Mouse (Mus musculus) heart, postnatal 0 days (tissue): ENCODE measurements around the gene Abca8a. TPM values are rescaled to one million over a fixed set of nuclear protein-coding genes. Genes with fewer than 3 reads are reported as not detected.

ENCODE experiments used
- ATAC-seq: fragments of 200-750 bp; cut with Nextera tagmentation; 2 replicates; pipeline ENCODE4 v1.8.0; 2017; ENCODE audit warnings: low read depth, moderate number of reproducible peaks, moderate library complexity; ENCODE audit not compliant: insufficient read depth
- DNase-seq: peaks from one replicate; pipeline ENCODE4 v3.0.0-alpha.2; 2016; ENCODE audit warnings: low spot score
- H3K27ac ChIP-seq: fragments of 300-500 bp; sonication (generic); 2 replicates; pipeline ENCODE4 v1.5.1; 2014; ENCODE audit warnings: low read depth, mild to moderate bottlenecking
- H3K27me3 ChIP-seq: fragments of 300-500 bp; sonication (generic); 2 replicates; pipeline ENCODE4 v1.6.1; 2014; ENCODE audit warnings: low read length, mixed read lengths; ENCODE audit not compliant: control insufficient read depth, insufficient read depth
- H3K36me3 ChIP-seq: fragments of 300-500 bp; sonication (generic); replicated peaks from 2 replicates; pipeline ENCODE4 v1.6.1; 2014; ENCODE audit warnings: low read length, mixed read lengths; ENCODE audit not compliant: control insufficient read depth, insufficient read depth
- H3K4me1 ChIP-seq: fragments of 300-500 bp; sonication (generic); 2 replicates; pipeline ENCODE4 v1.6.1; 2014; ENCODE audit warnings: antibody characterized with exemption; ENCODE audit not compliant: control insufficient read depth, insufficient read depth
- H3K4me2 ChIP-seq: fragments of 300-500 bp; sonication (generic); 2 replicates; pipeline ENCODE4 v1.6.1; 2014; ENCODE audit warnings: low read depth, mild to moderate bottlenecking, low read length, moderate library complexity
- H3K4me3 ChIP-seq: fragments of 300-500 bp; sonication (generic); 2 replicates; pipeline ENCODE4 v1.5.1; 2014; ENCODE audit warnings: low read depth, low read length
- H3K9ac ChIP-seq: fragments of 300-500 bp; sonication (generic); replicated peaks from 2 replicates; pipeline ENCODE4 v1.6.1; 2014; ENCODE audit warnings: low read depth, low read length, mixed read lengths
- H3K9me3 ChIP-seq: fragments of 300-500 bp; sonication (generic); replicated peaks from 2 replicates; pipeline ENCODE4 v1.6.1; 2016; ENCODE audit warnings: low read length; ENCODE audit not compliant: control insufficient read depth
- CTCF ChIP-seq: IDR thresholded peaks from 2 replicates; pipeline ENCODE4 v1.5.1; 2016; ENCODE audit warnings: antibody characterized with exemption, control low read depth, low read depth
- EP300 ChIP-seq: IDR thresholded peaks from 2 replicates; pipeline ENCODE4 v1.6.1; 2016; ENCODE audit warnings: antibody characterized with exemption, low read depth
- WGBS: fragments of 180-500 bp; shearing (Covaris S2); extraction: QIAGEN DNeasy Blood & Tissue Kit; methylation state at CpG from one replicate; pipeline ENCODE4 v1.1.7; 2014; 5-methylcytosine and 5-hydroxymethylcytosine counted together
- polyA plus RNA-seq: library from polyadenylated mRNA; unstranded; fragments of >200 nt; fragmentation: Nextera tagmentation; extraction: Ambion mirVana; gene quantifications from 2 replicates; pipeline ENCODE4 v1.2.1, GENCODE M21; 2015
- total RNA-seq: library from RNA; depleted of rRNA; stranded (reverse); fragments of >200 nt; gene quantifications from 2 replicates; pipeline ENCODE4 v1.2.3, GENCODE M21; 2014; ENCODE audit warnings: low replicate concordance

The Abca8a gene
- total and polyA plus RNA-seq, 2 experiments from 2014 or later, result 7.3 to 14.7 TPM

GRCm38 (mm10) chr11:110060127-110060526, 35.7 kb downstream of the Abca8a start:
- DNase-seq (no peak), ATAC-seq (no peak)
- Histone ChIP-seq H3K36me3 (no peaks in the 10 kb centered on the region), H3K4me2 (no peak overlapping the region), H3K27ac (no peak overlapping the region), H3K9me3 (no peaks in the 10 kb centered on the region), H3K9ac (no peak overlapping the region), H3K4me1 (no peaks in the 10 kb centered on the region), H3K27me3 (no peaks in the 10 kb centered on the region), H3K4me3 (no peak overlapping the region)
- WGBS, result 58% methylated on average over 2 of the region's 2 CpGs
- no peak for TF ChIP-seq EP300
- TF ChIP-seq CTCF, result no peak

GRCm38 (mm10) chr11:110053681-110054080, 42.1 kb downstream of the Abca8a start:
- WGBS, result 57% methylated on average over 3 of the region's 3 CpGs
- Histone ChIP-seq H3K4me1 (no peaks in the 10 kb centered on the region), H3K36me3 (no peaks in the 10 kb centered on the region), H3K4me3 (no peak overlapping the region), H3K9me3 (0 out of 2 replicates have a peak, but pooled peaks cover 2% of the 10 kb centered on the region), H3K9ac (no peak overlapping the region), H3K4me2 (no peak overlapping the region), H3K27ac (no peak overlapping the region), H3K27me3 (no peaks in the 10 kb centered on the region)
- ATAC-seq, result no peak
- no peak for TF ChIP-seq CTCF
- TF ChIP-seq EP300, result no peak
- no peak for DNase-seq

GRCm38 (mm10) chr11:110037795-110038194, 58.0 kb downstream of the Abca8a start:
- no peak for ATAC-seq
- no peak overlapping the region for H3K9ac ChIP-seq
- no peaks in the 10 kb centered on the region for H3K4me1 ChIP-seq
- no peaks in the 10 kb centered on the region for H3K36me3 ChIP-seq
- DNase-seq, result no peak
- TF ChIP-seq EP300 (no peak), CTCF (no peak)
- no peak overlapping the region for H3K4me2 ChIP-seq
- no peaks in the 10 kb centered on the region for H3K9me3 ChIP-seq
- 85% methylated on average over 2 of the region's 2 CpGs for WGBS
- no peak overlapping the region for H3K27ac ChIP-seq
- no peaks in the 10 kb centered on the region for H3K27me3 ChIP-seq
- H3K4me3 ChIP-seq, result no peak overlapping the region

- Histone ChIP-seq H3K4me3 (no peak overlapping the region), H3K27ac (no peak overlapping the region), H3K9me3 (no peaks in the 10 kb centered on the region), H3K36me3 (no peaks in the 10 kb centered on the region), H3K4me1 (no peaks in the 10 kb centered on the region), H3K9ac (no peak overlapping the region), H3K4me2 (no peak overlapping the region), H3K27me3 (no peaks in the 10 kb centered on the region)
- WGBS, result 54% methylated on average over 7 of the region's 7 CpGs
- ATAC-seq (no peak; the same call in 1 of the 2 replicates), DNase-seq (no peak)
- TF ChIP-seq CTCF (no peak), EP300 (no peak)
Observed at GRCm38 (mm10) chr11:110028913-110029695, 66.7 kb downstream of the Abca8a start.

GRCm38 (mm10) chr11:110010836-110011546, 84.8 kb downstream of the Abca8a start:
- WGBS, result 73% methylated on average over 2 of the region's 2 CpGs
- no peaks in the 10 kb centered on the region for H3K36me3 ChIP-seq
- DNase-seq (no peak), ATAC-seq (no peak)
- no peak overlapping the region for H3K27ac ChIP-seq
- H3K4me1 ChIP-seq, result no peaks in the 10 kb centered on the region
- no peak overlapping the region for H3K9ac ChIP-seq
- H3K4me2 ChIP-seq, result no peak overlapping the region
- TF ChIP-seq EP300 (no peak), CTCF (no peak)
- no peak overlapping the region for H3K4me3 ChIP-seq
- no peaks in the 10 kb centered on the region for H3K9me3 ChIP-seq
- no peaks in the 10 kb centered on the region for H3K27me3 ChIP-seq
